Mouse (Mus musculus) cortical plate, adult 2 months (tissue): ENCODE results near the gene Sirt6.

Source experiments
- CTCF ChIP-seq: fragments of 200-500 bp; IDR thresholded peaks from 2 replicates; pipeline ENCODE4 v1.5.1; 2011; ENCODE audit warnings: mild to moderate bottlenecking, control low read depth, low read length; ENCODE audit not compliant: insufficient read depth; ENCODE audit errors: extremely low read depth
- POLR2A ChIP-seq: fragments of 200-500 bp; IDR thresholded peaks from 2 replicates; pipeline ENCODE4 v1.6.1; 2011; ENCODE audit warnings: mild to moderate bottlenecking, low read length, control low read depth; ENCODE audit not compliant: insufficient read depth; ENCODE audit errors: extremely low read depth

DNA sequence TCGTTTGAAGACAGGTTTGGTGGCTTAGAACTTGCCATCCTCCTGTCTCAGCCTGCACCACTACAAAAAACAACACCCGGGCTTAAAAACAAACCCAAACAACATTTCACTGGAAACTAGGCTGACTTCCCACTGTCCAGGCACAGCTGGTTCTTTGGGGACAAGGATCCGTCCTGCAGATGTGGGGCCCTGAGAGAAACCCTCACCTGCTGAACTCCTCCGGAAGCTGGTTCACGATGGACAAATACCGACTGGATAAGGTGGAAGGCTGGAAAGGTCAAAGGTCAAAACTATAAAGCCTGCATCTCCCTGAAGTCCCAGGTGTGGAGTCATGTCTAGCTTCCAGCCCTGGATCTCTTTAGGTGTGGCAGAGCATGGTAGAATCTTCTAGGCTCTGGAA, 28.7 kb downstream of the Sirt6 start:
- TF ChIP-seq POLR2A = no peak
- TF ChIP-seq CTCF = no peak
